Mouse (Mus musculus) myocyte (in vitro differentiated cells): ENCODE data around the gene Efnb2. TPM values are rescaled to one million over a fixed set of nuclear protein-coding genes. Genes with fewer than 3 reads are reported as not detected.

ENCODE experiments used
- H3K27me3 ChIP-seq: one replicate; pipeline ENCODE4 v1.6.1; 2011; ENCODE audit not compliant: control insufficient read depth, insufficient read depth, insufficient read length
- H3K36me3 ChIP-seq: one replicate; pipeline ENCODE4 v1.6.1; 2011; ENCODE audit not compliant: control insufficient read depth, insufficient read depth
- H3K4me2 ChIP-seq: one replicate; pipeline ENCODE4 v1.6.1; 2011; ENCODE audit warnings: low read depth, control low read depth
- H3K4me3 ChIP-seq: one replicate; pipeline ENCODE4 v1.5.1; 2011; ENCODE audit warnings: mild to moderate bottlenecking, control low read depth, moderate library complexity
- H3K79me2 ChIP-seq: one replicate; pipeline ENCODE4 v1.6.1; 2011; ENCODE audit not compliant: control insufficient read depth, insufficient read depth
- H3ac ChIP-seq: one replicate; pipeline ENCODE4 v1.6.1; 2011; ENCODE audit not compliant: control insufficient read depth, insufficient read length
- CEBPB ChIP-seq: IDR thresholded peaks from 2 replicates; pipeline ENCODE4 v1.6.1; 2011; ENCODE audit warnings: mild to moderate bottlenecking, moderate library complexity; ENCODE audit not compliant: poor library complexity, insufficient read depth, severe bottlenecking
- E2F4 ChIP-seq: IDR thresholded peaks from one replicate; pipeline ENCODE4 v1.6.1; 2011; ENCODE audit warnings: mild to moderate bottlenecking, control low read depth, moderate library complexity; ENCODE audit not compliant: insufficient read depth
- MAX ChIP-seq: IDR thresholded peaks from one replicate; pipeline ENCODE4 v1.6.1; 2011; ENCODE audit warnings: low read depth, mild to moderate bottlenecking, control low read depth
- MYOD1 ChIP-seq, 3 experiments: IDR thresholded peaks; one replicate each; pipeline ENCODE4 v1.6.1; 2011; ENCODE audit warnings: control low read depth in 2 of 3, low read depth in 2 of 3, mild to moderate bottlenecking in 2 of 3, moderate library complexity in 1 of 3; ENCODE audit not compliant: insufficient read length in 2 of 3, control insufficient read depth in 1 of 3
- MYOG ChIP-seq, 3 experiments: IDR thresholded peaks; one replicate each; pipeline ENCODE4 v1.6.1; 2011; ENCODE audit warnings: control low read depth in 2 of 3, low read depth in 2 of 3, mild to moderate bottlenecking in 2 of 3; ENCODE audit not compliant: insufficient read length in 2 of 3, control insufficient read depth in 1 of 3, insufficient read depth in 1 of 3
- POLR2A ChIP-seq: IDR thresholded peaks from one replicate; pipeline ENCODE4 v1.6.1; 2011; ENCODE audit warnings: low read depth, mild to moderate bottlenecking, control low read depth, moderate library complexity; ENCODE audit not compliant: insufficient read length
- POLR2AphosphoS2 ChIP-seq: IDR thresholded peaks from one replicate; pipeline ENCODE4 v1.6.1; 2011; ENCODE audit warnings: low read depth, control low read depth; ENCODE audit not compliant: insufficient read length
- REST ChIP-seq: IDR thresholded peaks from one replicate; pipeline ENCODE4 v1.6.1; 2011; ENCODE audit warnings: mild to moderate bottlenecking, control low read depth, moderate library complexity; ENCODE audit not compliant: insufficient read depth, insufficient read length
- SRF ChIP-seq: IDR thresholded peaks from one replicate; pipeline ENCODE4 v1.6.1; 2011; ENCODE audit warnings: low read depth; ENCODE audit not compliant: control insufficient read depth, insufficient read length
- TCF12 ChIP-seq: IDR thresholded peaks from one replicate; pipeline ENCODE4 v1.6.1; 2011; ENCODE audit warnings: mild to moderate bottlenecking, control low read depth; ENCODE audit not compliant: poor library complexity, insufficient read depth, severe bottlenecking
- TCF3 ChIP-seq: IDR thresholded peaks from one replicate; pipeline ENCODE4 v1.6.1; 2011; ENCODE audit warnings: low read depth, control low read depth; ENCODE audit not compliant: insufficient read length
- USF1 ChIP-seq: IDR thresholded peaks from one replicate; pipeline ENCODE4 v1.6.1; 2011; ENCODE audit warnings: low read depth, mild to moderate bottlenecking, control low read depth, moderate library complexity
- polyA plus RNA-seq: library from polyadenylated mRNA; unstranded; fragments of >200 nt; fragmentation: generic; extraction: Trizol; gene quantifications from one replicate; pipeline ENCODE4 v1.2.1, GENCODE M21; 2012; ENCODE audit warnings: missing spikeins

Gene Efnb2
- polyA plus RNA-seq, 1 experiment = 10.3 TPM

DNA sequence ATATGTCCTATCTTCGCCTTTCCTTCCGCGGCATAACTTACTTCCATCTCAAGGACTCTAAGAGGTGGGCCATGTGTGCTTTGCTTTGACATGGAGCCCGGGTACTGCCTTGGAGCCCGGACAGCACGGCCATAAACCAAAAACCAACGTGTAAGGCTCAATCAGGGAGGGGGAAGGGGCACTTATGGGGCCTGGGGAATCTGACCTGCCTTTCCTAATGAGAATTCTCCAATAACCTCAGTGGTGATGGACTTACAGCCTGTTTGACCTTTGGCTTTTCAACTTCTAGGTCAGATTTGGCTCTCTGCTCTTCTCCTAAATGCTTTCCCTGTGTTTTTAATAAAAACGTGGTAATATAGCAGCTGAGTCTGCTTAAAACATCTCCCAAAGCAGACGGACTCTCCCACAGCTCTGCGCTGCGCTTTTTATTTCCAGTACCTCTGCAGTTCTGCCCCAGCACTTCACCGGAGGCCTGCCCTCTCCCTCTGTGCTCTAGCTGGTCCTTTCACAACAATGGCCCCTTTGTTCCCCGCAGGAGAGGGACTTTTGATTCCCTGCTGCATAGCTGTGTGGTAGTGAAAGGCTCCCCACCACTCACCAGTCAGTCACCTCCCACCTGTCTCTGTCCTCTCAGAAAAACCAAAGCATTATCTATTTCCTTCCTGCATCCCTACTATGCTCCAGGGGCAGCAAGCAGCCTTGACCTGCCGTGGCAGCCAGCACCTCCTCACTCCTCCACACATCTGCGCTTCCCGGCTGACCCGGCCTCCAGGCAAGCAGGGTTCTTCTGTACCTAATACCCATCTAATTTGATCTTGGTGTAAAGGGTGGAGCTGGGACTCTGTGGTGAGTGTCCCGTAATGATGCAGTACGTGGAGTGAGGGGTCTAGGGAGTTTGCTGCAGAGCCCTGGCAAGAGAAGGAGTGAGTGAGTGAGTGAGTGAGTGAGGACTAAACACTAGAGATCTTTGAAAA, 41.5 kb downstream of the Efnb2 start:
- H3K79me2 ChIP-seq = peaks cover 6% of the 10 kb centered on the region
- peaks cover 14% of the 10 kb centered on the region for H3K36me3 ChIP-seq
- no peak overlapping the region for H3K4me3 ChIP-seq
- TF ChIP-seq MYOG (IDR thresholded peaks at IDR 0.05; ENCODE audit: control insufficient read depth in 1 of 3, insufficient read depth in 1 of 3, insufficient read length in 2 of 3, low read depth in 2 of 3) = no peak
- TF ChIP-seq CEBPB = no peak
- no peak for TF ChIP-seq TCF3
- no peak for TF ChIP-seq E2F4
- TF ChIP-seq POLR2A = no peak
- no peak for TF ChIP-seq SRF
- TF ChIP-seq MAX = no peak
- no peak for TF ChIP-seq USF1
- TF ChIP-seq TCF12 = no peak
- TF ChIP-seq REST = no peak
- TF ChIP-seq MYOD1 (IDR thresholded peaks at IDR 0.05; ENCODE audit: control insufficient read depth in 1 of 3, insufficient read length in 2 of 3, low read depth in 2 of 3) = no peak
- TF ChIP-seq POLR2AphosphoS2 = no peak
- H3K27me3 ChIP-seq = no peaks in the 10 kb centered on the region
- H3K4me2 ChIP-seq = no peak overlapping the region
- H3ac ChIP-seq = no peak overlapping the region

DNA sequence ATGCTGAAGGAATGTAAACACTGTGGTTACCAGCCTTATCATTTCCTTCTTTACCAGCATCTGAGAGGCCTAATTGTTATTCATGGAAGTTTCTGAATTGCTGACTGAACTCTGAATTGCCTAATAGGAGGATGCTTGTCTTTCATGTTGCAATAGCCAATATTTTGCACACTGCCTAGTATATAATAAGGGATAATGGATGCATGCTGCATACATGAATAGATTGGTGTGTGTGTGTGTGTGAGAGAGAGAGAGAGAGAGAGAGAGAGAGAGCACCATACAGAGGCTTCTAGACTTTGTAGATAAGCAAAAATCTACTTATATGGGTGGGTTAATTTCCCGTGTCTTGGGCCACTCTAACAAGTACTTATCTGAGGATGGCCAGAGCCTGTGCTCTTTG, 47.2 kb downstream of the Efnb2 start:
- Histone ChIP-seq H3K79me2 (no peaks in the 10 kb centered on the region), H3K4me2 (no peak overlapping the region), H3K36me3 (no peaks in the 10 kb centered on the region), H3ac (no peak overlapping the region), H3K27me3 (no peaks in the 10 kb centered on the region), H3K4me3 (no peak overlapping the region)
- TF ChIP-seq E2F4 = no peak
- no peak for TF ChIP-seq MYOD1 (IDR thresholded peaks at IDR 0.05; ENCODE audit: control insufficient read depth in 1 of 3, insufficient read length in 2 of 3, low read depth in 2 of 3)
- TF ChIP-seq MAX = no peak

DNA sequence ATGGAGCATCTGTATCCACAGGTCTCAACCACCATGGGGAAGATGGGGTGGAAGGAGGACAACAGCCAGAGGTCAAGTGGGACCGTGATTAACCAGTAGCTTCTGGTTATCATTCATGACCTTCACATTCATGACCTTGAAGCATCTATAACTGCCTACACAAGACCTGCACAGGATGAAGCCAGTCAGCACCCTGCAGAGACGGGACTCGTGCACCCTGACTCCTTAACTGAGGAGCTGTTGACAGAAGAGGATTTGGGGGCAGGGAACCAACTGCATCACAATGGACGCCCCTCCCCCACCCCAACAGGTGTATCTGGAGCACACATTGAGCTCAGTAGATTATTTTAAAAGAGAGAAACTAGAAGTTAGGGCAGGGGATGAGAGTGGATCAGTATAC, 49.1 kb downstream of the Efnb2 start:
- TF ChIP-seq CEBPB (no peak), REST (no peak), USF1 (no peak), POLR2AphosphoS2 (no peak), SRF (no peak), POLR2A (no peak), TCF12 (no peak)
- H3ac ChIP-seq = no peak overlapping the region
- no peak overlapping the region for H3K4me3 ChIP-seq
- H3K27me3 ChIP-seq = no peaks in the 10 kb centered on the region
- H3K4me2 ChIP-seq = no peak overlapping the region
- H3K36me3 ChIP-seq = no peaks in the 10 kb centered on the region
- H3K79me2 ChIP-seq = no peaks in the 10 kb centered on the region

DNA sequence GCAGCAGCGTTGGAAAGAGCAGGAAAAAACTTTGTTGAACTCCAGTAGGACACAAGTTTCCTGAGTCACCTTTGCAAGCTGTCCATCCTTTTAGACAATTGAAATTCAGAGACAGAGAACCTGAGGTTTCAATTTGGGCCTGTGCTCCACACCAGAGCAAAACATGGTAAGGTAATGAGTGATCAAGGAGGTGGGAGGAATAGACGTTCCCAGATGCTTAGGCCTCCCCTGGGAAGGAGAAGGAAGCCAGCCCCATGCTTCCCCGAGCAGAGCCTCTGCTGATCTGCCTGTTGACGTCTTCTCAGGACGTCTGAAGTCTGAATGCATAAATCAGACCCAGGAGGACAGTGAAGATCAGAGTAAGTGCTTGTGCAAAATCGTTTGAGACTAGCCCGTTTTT, 51.3 kb downstream of the Efnb2 start:
- Histone ChIP-seq H3ac (no peak overlapping the region), H3K27me3 (no peaks in the 10 kb centered on the region), H3K79me2 (no peaks in the 10 kb centered on the region), H3K4me2 (no peak overlapping the region), H3K4me3 (no peak overlapping the region), H3K36me3 (no peaks in the 10 kb centered on the region)
- TF ChIP-seq E2F4 (no peak), MAX (no peak), TCF12 (no peak), USF1 (no peak)

DNA sequence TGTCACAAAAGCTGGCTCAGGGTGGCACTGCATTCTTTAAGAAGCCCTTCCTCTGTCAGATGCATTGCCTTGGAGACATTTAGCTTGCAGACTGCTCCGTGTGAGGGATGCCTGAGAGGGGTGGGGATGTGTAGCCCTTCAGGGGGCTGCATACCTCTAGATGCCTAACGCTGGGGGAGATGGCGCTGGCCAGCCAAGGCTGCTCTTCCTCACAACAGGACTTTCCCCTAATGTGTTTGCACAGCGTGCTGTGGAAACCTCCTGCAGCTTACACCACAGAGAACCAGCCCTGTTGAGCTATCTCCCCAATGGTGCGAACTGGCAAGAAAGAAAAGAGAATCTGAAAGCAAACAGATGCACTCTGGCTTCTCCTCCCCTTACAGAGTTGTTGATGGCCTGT, 51.9 kb downstream of the Efnb2 start:
- TF ChIP-seq REST (no peak), CEBPB (no peak), MYOD1 (IDR thresholded peaks at IDR 0.05; ENCODE audit: control insufficient read depth in 1 of 3, insufficient read length in 2 of 3, low read depth in 2 of 3) (no peak), TCF3 (no peak), SRF (no peak), MYOG (IDR thresholded peaks at IDR 0.05; ENCODE audit: control insufficient read depth in 1 of 3, insufficient read depth in 1 of 3, insufficient read length in 2 of 3, low read depth in 2 of 3) (no peak), MAX (no peak), USF1 (no peak), POLR2AphosphoS2 (no peak), POLR2A (no peak), E2F4 (no peak)
- Histone ChIP-seq H3K27me3 (no peaks in the 10 kb centered on the region), H3K36me3 (no peaks in the 10 kb centered on the region), H3K79me2 (no peaks in the 10 kb centered on the region), H3ac (no peak overlapping the region), H3K4me2 (no peak overlapping the region), H3K4me3 (no peak overlapping the region)
